Mouse (Mus musculus): ENCODE results near the gene Pak2. TPM values are rescaled to one million over a fixed set of nuclear protein-coding genes. Genes with fewer than 3 reads are reported as not detected.
"Not testable (repeated sequence)": the region's sequence is repeated elsewhere in the genome, so short reads cannot be mapped to it uniquely, and the experiment has no call there.

Gene Pak2
- total RNA-seq, 1 experiment, result 26.9 TPM

- Histone ChIP-seq H3K27ac (ENCODE audit: insufficient read depth, low read depth, low read length, poor library complexity, severe bottlenecking) (no peak overlapping the region), H3K9ac (ENCODE audit: insufficient read depth, low read depth, low read length, poor library complexity, severe bottlenecking) (no peak overlapping the region), H3K4me3 (ENCODE audit: insufficient read depth in 1 of 2, low read depth in 1 of 2, low read length in 2 of 2, poor library complexity in 1 of 2, severe bottlenecking in 1 of 2) (no peak overlapping the region), H3K4me1 (ENCODE audit: control insufficient read depth in 2 of 2, insufficient read depth in 2 of 2, low read length in 2 of 2, poor library complexity in 1 of 2) (peaks cover 0 to 8% of the 10 kb centered on the region in 2 experiments; a peak in 2 of 4 replicates), H3K9me3 (ENCODE audit: control insufficient read depth, insufficient read depth, low read depth, low read length) (no peaks in the 10 kb centered on the region), H3K36me3 (ENCODE audit: control insufficient read depth, insufficient read depth, low read length, poor library complexity, severe bottlenecking) (no peaks in the 10 kb centered on the region)
- TF ChIP-seq ZNF384 (IDR thresholded peaks at IDR 0.05; ENCODE audit: low read depth, low read length) (no peak), HCFC1 (IDR thresholded peaks at IDR 0.05; ENCODE audit: borderline replicate concordance, insufficient read depth, low read length) (no peak), MAFK (IDR thresholded peaks at IDR 0.05; ENCODE audit: insufficient read depth, low read depth, low read length) (no peak), CHD2 (IDR thresholded peaks at IDR 0.05; ENCODE audit: low read depth, low read length) (no peak), ZC3H11A (IDR thresholded peaks at IDR 0.05; ENCODE audit: borderline replicate concordance, low read depth, low read length) (no peak)
- DNase-seq (ENCODE audit: low read depth, low spot score), result no peak
- in situ Hi-C loops (cut with MboI; ENCODE audit: low sequenced_read_pairs in 2 of 2, unreplicated experiment in 2 of 2), result no loop called here
Measured at GRCm38 (mm10) chr16:32075762-32076161, 3.4 kb downstream of the Pak2 start.

DNA sequence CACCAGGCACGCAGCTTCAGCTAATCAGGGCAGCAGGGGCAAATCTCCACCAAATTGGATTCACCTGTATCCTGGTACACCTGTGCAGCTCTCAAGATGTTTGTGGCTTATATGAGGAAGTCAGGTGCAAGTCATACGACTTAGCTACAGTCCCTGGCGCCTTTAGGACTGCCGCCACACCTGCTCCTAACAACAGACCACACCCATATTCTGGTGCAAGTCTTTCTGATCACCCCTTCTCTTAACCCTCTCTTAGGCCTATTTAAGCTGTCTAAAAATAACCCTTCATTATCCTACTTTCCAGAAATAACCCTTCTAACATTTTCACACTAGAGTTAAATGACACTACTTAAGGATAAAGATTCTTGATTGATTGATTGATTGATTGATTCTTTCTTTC, 9.1 kb downstream of the Pak2 start:
- H3K9ac ChIP-seq (ENCODE audit: insufficient read depth, low read depth, low read length, poor library complexity, severe bottlenecking); H3K27ac ChIP-seq (ENCODE audit: insufficient read depth, low read depth, low read length, poor library complexity, severe bottlenecking); DNase-seq (ENCODE audit: low read depth, low spot score); H3K9me3 ChIP-seq (ENCODE audit: control insufficient read depth, insufficient read depth, low read depth, low read length); H3K36me3 ChIP-seq (ENCODE audit: control insufficient read depth, insufficient read depth, low read length, poor library complexity, severe bottlenecking); in situ Hi-C loops (cut with MboI; ENCODE audit: low sequenced_read_pairs in 2 of 2, unreplicated experiment in 2 of 2); H3K4me3 ChIP-seq (ENCODE audit: insufficient read depth in 1 of 2, low read depth in 1 of 2, low read length in 2 of 2, poor library complexity in 1 of 2, severe bottlenecking in 1 of 2); H3K4me1 ChIP-seq (ENCODE audit: control insufficient read depth in 2 of 2, insufficient read depth in 2 of 2, low read length in 2 of 2, poor library complexity in 1 of 2): not testable (repeated sequence)

DNA sequence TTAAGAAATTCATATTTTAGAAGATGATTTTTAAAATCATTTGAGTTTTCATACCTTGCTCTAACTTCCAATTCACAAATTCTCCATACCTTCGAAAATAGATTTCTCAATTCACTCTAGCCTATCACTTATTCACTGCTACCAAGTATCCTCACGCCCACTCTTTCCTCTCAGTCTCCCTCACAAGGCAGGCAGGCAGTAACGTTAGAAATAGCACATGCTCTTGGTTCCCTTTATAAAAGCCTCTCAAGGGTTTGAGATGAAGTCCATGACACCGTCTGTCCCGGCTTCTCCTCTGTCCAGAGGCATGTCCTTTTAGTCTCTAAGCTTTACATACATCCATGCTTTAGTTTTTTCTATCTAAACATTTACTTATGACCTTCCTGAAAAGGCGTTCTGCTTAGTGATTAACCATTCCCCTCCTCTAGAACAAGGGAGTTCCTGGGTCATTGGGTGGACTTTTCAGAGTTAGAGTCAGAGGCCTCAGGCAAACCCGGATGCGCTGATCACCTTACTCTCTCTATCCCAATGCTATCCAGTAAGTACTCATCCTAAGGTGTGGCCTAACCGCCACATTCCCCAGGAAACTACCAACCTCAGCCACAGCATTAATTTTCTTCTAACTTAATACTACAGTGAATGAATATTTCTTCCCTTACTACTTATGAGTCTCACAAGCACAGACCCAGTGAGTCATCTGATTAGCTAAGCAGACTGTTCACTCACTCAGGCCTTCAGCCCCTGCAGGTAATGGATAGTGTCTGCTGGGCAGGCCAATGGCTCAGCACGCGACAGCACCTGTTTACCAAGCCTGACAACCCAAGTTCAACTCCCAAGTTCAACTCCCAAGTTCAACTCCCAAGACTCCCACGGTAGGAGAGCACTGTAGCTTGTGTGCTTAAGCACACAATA, 10.5 kb downstream of the Pak2 start:
- H3K36me3 ChIP-seq (ENCODE audit: control insufficient read depth, insufficient read depth, low read length, poor library complexity, severe bottlenecking), result no peaks in the 10 kb centered on the region
- H3K4me1 ChIP-seq (ENCODE audit: control insufficient read depth in 2 of 2, insufficient read depth in 2 of 2, low read length in 2 of 2, poor library complexity in 1 of 2), result peaks cover 2 to 10% of the 10 kb centered on the region in 2 experiments; a peak in 2 of 4 replicates
- no peak overlapping the region for H3K27ac ChIP-seq (ENCODE audit: insufficient read depth, low read depth, low read length, poor library complexity, severe bottlenecking)
- no peak overlapping the region for H3K4me3 ChIP-seq (ENCODE audit: insufficient read depth in 1 of 2, low read depth in 1 of 2, low read length in 2 of 2, poor library complexity in 1 of 2, severe bottlenecking in 1 of 2)
- no peaks in the 10 kb centered on the region for H3K9me3 ChIP-seq (ENCODE audit: control insufficient read depth, insufficient read depth, low read depth, low read length)
- in situ Hi-C loops (cut with MboI; ENCODE audit: low sequenced_read_pairs in 2 of 2, unreplicated experiment in 2 of 2), result no loop called here
- H3K9ac ChIP-seq (ENCODE audit: insufficient read depth, low read depth, low read length, poor library complexity, severe bottlenecking), result no peak overlapping the region
- TF ChIP-seq HCFC1 (IDR thresholded peaks at IDR 0.05; ENCODE audit: borderline replicate concordance, insufficient read depth, low read length) (no peak), MAFK (IDR thresholded peaks at IDR 0.05; ENCODE audit: insufficient read depth, low read depth, low read length) (no peak), CHD2 (IDR thresholded peaks at IDR 0.05; ENCODE audit: low read depth, low read length) (no peak), ZNF384 (IDR thresholded peaks at IDR 0.05; ENCODE audit: low read depth, low read length) (no peak), ZC3H11A (IDR thresholded peaks at IDR 0.05; ENCODE audit: borderline replicate concordance, low read depth, low read length) (no peak)
- no peak for DNase-seq (ENCODE audit: low read depth, low spot score)

GRCm38 (mm10) chr16:32066899-32067298, 12.2 kb downstream of the Pak2 start:
- TF ChIP-seq HCFC1 (IDR thresholded peaks at IDR 0.05; ENCODE audit: borderline replicate concordance, insufficient read depth, low read length) (no peak), ZNF384 (IDR thresholded peaks at IDR 0.05; ENCODE audit: low read depth, low read length) (no peak), ZC3H11A (IDR thresholded peaks at IDR 0.05; ENCODE audit: borderline replicate concordance, low read depth, low read length) (no peak), MAFK (IDR thresholded peaks at IDR 0.05; ENCODE audit: insufficient read depth, low read depth, low read length) (no peak), CHD2 (IDR thresholded peaks at IDR 0.05; ENCODE audit: low read depth, low read length) (no peak)
- no peak for DNase-seq (ENCODE audit: low read depth, low spot score)
- no peaks in the 10 kb centered on the region for H3K9me3 ChIP-seq (ENCODE audit: control insufficient read depth, insufficient read depth, low read depth, low read length)
- peaks cover 2 to 10% of the 10 kb centered on the region in 2 experiments; a peak in 1 of 4 replicates for H3K4me1 ChIP-seq (ENCODE audit: control insufficient read depth in 2 of 2, insufficient read depth in 2 of 2, low read length in 2 of 2, poor library complexity in 1 of 2)
- no peaks in the 10 kb centered on the region for H3K36me3 ChIP-seq (ENCODE audit: control insufficient read depth, insufficient read depth, low read length, poor library complexity, severe bottlenecking)
- no peak overlapping the region for H3K27ac ChIP-seq (ENCODE audit: insufficient read depth, low read depth, low read length, poor library complexity, severe bottlenecking)
- no peak overlapping the region for H3K4me3 ChIP-seq (ENCODE audit: insufficient read depth in 1 of 2, low read depth in 1 of 2, low read length in 2 of 2, poor library complexity in 1 of 2, severe bottlenecking in 1 of 2)
- in situ Hi-C loops (cut with MboI; ENCODE audit: low sequenced_read_pairs in 2 of 2, unreplicated experiment in 2 of 2), result no loop called here
- H3K9ac ChIP-seq (ENCODE audit: insufficient read depth, low read depth, low read length, poor library complexity, severe bottlenecking), result no peak overlapping the region

All from ES-E14 (cell line).